Mouse (Mus musculus): ENCODE measurements around the gene Thoc2. TPM values are rescaled to one million over a fixed set of nuclear protein-coding genes. Genes with fewer than 3 reads are reported as not detected.
"Not testable (repeated sequence)": the region's sequence is repeated elsewhere in the genome, so short reads cannot be mapped to it uniquely, and the experiment has no call there.

Thoc2 gene
- 10 to 100 TPM; 17.7 to 27.5 TPM for total RNA-seq (2021)
- long read RNA-seq, experiment 1, full-length matches to known transcripts = 1 of 2 reads
- long read RNA-seq, experiment 1, partial matches to known transcripts = 1 of 2 reads
- long read RNA-seq, experiment 1, other reads (novel, unspliced or antisense) = 0 of 2 reads
- long read RNA-seq, experiment 2 = 0 reads

GRCm38 (mm10) chrX:41920574-41920973 lies at the start of gene Thoc2:
TSS of gene Thoc2 (minus strand) at chrX:41920674.
- no peak for DNase-seq

DNA sequence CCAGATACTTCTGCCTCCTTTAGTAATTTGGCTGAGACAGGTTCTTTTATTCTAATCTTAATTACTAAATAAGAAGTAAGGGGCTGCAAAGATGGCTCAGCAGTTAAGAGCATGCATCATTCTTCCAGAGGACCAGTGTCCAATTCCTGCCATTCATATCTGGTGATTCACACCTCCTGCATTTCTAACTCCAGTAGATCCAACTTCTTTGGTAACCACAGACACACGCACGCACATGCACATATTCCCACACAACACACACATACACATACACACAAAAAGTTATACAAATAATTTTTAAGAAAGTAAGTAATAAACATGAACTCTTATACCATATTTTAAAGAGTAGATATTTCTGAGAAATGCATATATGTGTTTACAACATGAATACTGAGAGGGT lies 49.6 kb upstream of the Thoc2 start:
- no peak for DNase-seq

DNA sequence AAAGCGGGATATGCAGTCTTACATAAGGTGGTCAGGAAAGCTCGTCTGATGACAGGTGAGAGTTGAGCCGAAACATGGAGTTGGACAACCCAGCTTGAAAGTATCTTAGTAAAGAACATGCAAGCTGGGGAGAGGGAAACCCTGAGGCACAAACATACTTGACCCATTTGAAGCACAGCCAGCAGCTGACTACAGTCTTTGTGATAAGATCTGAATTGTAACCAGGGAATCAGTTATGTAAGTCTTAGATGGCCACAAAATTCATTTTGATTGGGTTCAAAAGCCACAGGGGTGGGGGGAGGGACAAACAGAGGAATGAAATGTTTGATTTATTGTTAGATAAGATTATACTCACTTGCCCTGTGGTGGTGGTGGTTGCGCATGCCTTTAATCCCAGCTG lies 48.9 kb upstream of the Thoc2 start:
- DNase-seq = no peak

DNA sequence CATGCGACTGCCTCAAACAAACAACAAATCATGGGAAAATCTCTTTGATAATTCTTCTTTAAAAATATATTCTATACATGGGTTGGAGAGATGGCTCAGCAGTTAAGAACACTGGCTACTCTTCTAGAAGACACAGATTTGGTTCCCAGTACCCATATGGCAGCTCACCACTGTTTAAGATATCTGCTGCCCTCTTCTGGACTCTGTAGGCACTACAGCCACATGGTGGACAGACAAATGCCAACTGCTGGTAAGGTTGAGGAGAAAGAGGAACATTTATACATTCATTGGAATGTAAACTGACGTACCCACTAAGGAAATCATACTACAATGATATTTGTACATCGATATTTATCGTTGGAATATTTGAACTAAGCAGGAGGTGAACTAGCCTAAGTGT lies 36.7 kb upstream of the Thoc2 start:
- DNase-seq = peak; percentile 0 to 23

- no peak for DNase-seq
Measured at GRCm38 (mm10) chrX:41941840-41942239, 21.4 kb upstream of the Thoc2 start.

GRCm38 (mm10) chrX:41931821-41932220 lies 11.3 kb upstream of the Thoc2 start:
- DNase-seq = not testable (repeated sequence)

DNA sequence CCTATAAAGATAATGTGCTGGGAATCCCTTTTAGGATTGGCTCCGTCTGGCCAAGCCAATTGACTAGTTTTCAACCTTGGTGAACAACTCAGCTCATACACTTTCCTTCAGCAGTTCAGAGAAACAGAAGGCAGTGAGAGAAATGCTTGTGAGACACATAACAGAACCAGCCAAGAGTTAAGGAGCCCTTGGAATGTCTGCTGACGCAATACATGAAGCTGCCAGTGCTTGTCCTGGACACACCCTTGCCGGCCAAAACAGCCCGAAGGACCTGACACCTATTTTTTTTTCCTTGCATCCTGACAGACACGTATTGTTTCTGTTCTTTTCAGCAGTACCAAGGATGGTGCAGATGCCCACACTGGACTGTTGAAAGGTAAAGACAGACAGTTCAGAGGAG lies 4.2 kb upstream of the Thoc2 start:
- no peak for DNase-seq

GRCm38 (mm10) chrX:41912061-41912401 lies 8.4 kb downstream of the Thoc2 start:
- DNase-seq = no peak

GRCm38 (mm10) chrX:41911390-41912060 lies 8.9 kb downstream of the Thoc2 start:
- peak; percentile 91 to 93 for DNase-seq

- DNase-seq = peak in 1 of 2 experiments; percentile 29
Measured at GRCm38 (mm10) chrX:41910981-41911380, 9.5 kb downstream of the Thoc2 start.

DNA sequence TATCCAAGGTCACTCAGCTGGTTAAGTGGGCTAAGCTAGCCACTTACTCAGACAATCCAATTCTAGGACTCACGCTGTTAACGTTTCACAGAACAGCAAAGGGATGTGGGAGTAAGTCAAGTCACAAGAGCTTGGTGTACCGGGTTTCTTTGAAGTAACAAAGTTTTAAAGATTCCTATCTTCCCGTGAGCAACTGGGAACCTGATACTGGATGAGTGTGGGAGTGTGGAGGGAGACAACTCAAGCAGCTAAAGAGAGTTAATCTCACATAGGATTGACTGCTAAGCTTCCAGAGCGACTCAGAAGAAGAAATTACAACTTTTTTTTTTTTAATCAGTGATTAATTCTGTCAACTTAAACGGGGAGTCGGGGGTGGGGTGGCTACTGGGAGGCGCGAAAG lies 10.0 kb downstream of the Thoc2 start:
- DNase-seq = no peak

DNA sequence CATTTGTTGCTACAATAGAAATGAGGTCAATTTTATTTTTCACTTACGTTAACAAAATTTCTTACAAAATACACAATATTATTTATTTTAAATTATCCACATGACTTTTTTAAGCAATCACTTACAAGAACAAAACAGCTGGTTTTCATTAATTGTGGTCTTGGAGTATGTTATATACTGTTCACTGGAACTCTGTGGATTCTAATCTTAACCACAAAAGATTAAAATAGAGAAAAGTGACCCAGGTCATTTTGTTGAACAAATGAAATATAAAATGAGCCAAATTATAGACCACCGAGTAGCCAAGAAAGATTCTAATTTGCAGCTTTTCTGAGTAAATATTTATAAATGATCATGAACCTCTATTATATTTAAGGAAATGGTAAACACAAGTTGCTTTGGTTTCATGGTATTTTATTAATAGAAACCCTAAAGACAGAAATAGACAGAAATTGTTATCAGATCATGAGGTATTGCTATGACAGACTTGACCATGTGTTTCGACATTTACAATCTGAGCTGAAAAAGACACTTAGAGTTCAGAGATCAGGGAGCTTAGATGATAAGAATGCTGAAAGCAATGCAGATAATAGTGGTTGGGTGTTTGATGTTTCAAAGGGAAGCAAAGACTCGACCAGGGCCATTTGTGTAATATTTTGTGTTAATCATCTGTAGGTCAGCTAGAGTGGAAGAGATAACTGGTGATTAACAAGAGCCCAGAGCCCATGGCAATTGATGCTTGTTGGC lies 35.5 kb downstream of the Thoc2 start:
- DNase-seq = no peak

DNA sequence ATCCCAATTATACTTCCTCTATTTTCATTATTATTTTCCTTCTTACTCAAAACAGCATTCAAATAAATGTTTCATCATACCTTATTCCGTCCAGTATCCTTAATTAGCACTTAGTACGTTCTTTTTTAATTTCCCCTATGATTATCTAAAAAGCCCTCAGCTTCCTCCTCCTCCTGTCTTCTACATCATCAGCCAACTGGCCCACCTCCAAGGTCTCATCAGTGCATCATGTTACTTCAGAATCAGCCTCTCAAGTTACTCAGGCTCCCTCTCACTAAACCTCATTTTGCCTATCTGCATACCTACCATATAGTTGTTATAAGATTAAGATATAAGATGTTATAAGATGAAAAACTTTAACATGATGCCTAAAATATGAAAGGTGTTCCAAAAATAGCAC lies 43.9 kb downstream of the Thoc2 start:
- no peak for DNase-seq

DNA sequence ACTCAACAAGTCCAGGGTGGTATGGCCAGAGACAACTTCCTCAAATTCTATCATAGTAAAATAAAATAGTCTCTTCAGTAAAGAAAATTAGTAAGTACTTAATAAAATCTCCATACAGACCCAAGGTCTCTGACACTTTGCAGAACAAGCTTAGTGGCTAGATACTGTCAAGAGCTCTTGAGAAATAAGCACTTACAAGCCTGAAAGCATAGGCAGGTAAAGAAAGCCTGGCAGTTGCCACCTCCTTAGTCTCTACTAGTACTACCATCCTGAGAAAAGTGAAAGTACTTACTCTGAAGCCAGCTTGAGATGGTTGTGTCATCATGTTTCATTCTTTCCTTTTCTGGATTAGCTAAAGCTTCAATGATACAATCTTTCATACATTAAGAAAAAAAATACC lies 82.7 kb downstream of the Thoc2 start:
- no peak for DNase-seq

- no peak for DNase-seq
Measured at GRCm38 (mm10) chrX:41805592-41805991, 114.9 kb downstream of the Thoc2 start.

- DNase-seq = no peak
Measured at GRCm38 (mm10) chrX:41793303-41793702, 127.2 kb downstream of the Thoc2 start.

Small RNA genes within 50 kb of the gene (microRNA-seq; reads per million reads assigned to microRNA genes)
- gene Gm44490 = 0 reads per million in 2 experiments

Other genes starting within 250 kb of the Thoc2 start
- 10 to 100 TPM; 26.6 to 28.5 TPM for gene Xiap, start 139.0 kb upstream of the Thoc2 start, total RNA-seq (2021)
- 10 to 100 TPM; 37.9 to 41.0 TPM for gene Stag2, start 228.6 kb upstream of the Thoc2 start, total RNA-seq (2021)

Measured in heart, adult 18-20 months (tissue).